Mouse (Mus musculus) MEL (cell line): ENCODE measurements around the gene Snf8. TPM values are rescaled to one million over a fixed set of nuclear protein-coding genes. Genes with fewer than 3 reads are reported as not detected.

Experiments used
- DNase-seq: peaks from one replicate; pipeline ENCODE4 v3.0.0; 2011; ENCODE audit warnings: low read depth, low spot score
- H3K27ac ChIP-seq: 2 replicates; pipeline ENCODE4 v1.5.1; 2012; ENCODE audit warnings: low read depth, mild to moderate bottlenecking, control low read depth, low read length, moderate library complexity; ENCODE audit not compliant: control insufficient read depth
- H3K27me3 ChIP-seq, 2 experiments: fragments of 150-350 bp in 1 of 2; sonication (generic) in 1 of 2; 2 replicates each; pipeline ENCODE4 v1.6.1; 2012; ENCODE audit warnings: low read length in 2 of 2, mild to moderate bottlenecking in 2 of 2, improper control_type of control experiment in 1 of 2, moderate library complexity in 1 of 2; ENCODE audit not compliant: insufficient read depth in 2 of 2, control insufficient read depth in 1 of 2
- H3K36me3 ChIP-seq, 2 experiments: 2 replicates each; pipeline ENCODE4 v1.6.1; 2012 to 2014; ENCODE audit warnings: low read length in 2 of 2, improper control_type of control experiment in 1 of 2, inconsistent platforms in 1 of 2, mild to moderate bottlenecking in 1 of 2; ENCODE audit not compliant: insufficient read depth in 2 of 2, control insufficient read depth in 1 of 2
- H3K4me1 ChIP-seq, 2 experiments: fragments of 150-350 bp in 1 of 2; sonication (generic) in 1 of 2; 2 replicates each; pipeline ENCODE4 v1.6.1; 2012; ENCODE audit warnings: low read length in 2 of 2, improper control_type of control experiment in 1 of 2, mild to moderate bottlenecking in 1 of 2; ENCODE audit not compliant: insufficient read depth in 2 of 2, control insufficient read depth in 1 of 2
- H3K4me3 ChIP-seq, 2 experiments: fragments of 150-350 bp in 1 of 2; sonication (generic) in 1 of 2; 2 replicates each; pipeline ENCODE4 v1.5.1; 2012; ENCODE audit warnings: low read depth in 2 of 2, low read length in 2 of 2, mild to moderate bottlenecking in 2 of 2, moderate library complexity in 2 of 2, control low read depth in 1 of 2, improper control_type of control experiment in 1 of 2; ENCODE audit not compliant: control insufficient read depth in 1 of 2, insufficient read depth in 1 of 2
- H3K79me2 ChIP-seq: 2 replicates; pipeline ENCODE4 v1.6.1; 2012; ENCODE audit warnings: mild to moderate bottlenecking, low read length, moderate library complexity; ENCODE audit not compliant: control insufficient read depth, poor library complexity, insufficient read depth
- H3K9ac ChIP-seq: 2 replicates; pipeline ENCODE4 v1.6.1; 2012; ENCODE audit warnings: low read depth, mild to moderate bottlenecking, control low read depth, low read length, moderate library complexity; ENCODE audit not compliant: control insufficient read depth, poor library complexity, severe bottlenecking
- H3K9me3 ChIP-seq: fragments of 150-350 bp; sonication (generic); replicated peaks from 2 replicates; pipeline ENCODE4 v1.6.1; 2012; ENCODE audit warnings: mild to moderate bottlenecking, low read length, improper control_type of control experiment, moderate library complexity; ENCODE audit not compliant: insufficient read depth
- CHD1 ChIP-seq: IDR thresholded peaks from 2 replicates; pipeline ENCODE4 v1.6.1; 2012; ENCODE audit warnings: low read depth, mild to moderate bottlenecking, inconsistent platforms, low read length, improper control_type of control experiment
- CHD2 ChIP-seq: IDR thresholded peaks from 2 replicates; pipeline ENCODE4 v1.6.1; 2011; ENCODE audit warnings: low read length, improper control_type of control experiment
- CTCF ChIP-seq, 3 experiments: IDR thresholded peaks in 2 of 3; conservative IDR thresholded peaks in 1 of 3; 2 replicates each; pipeline ENCODE4 v1.5.1; 2011 to 2012; ENCODE audit warnings: low read length in 3 of 3, low read depth in 2 of 3, mild to moderate bottlenecking in 2 of 3, improper control_type of control experiment in 1 of 3, inconsistent platforms in 1 of 3, mixed read lengths in 1 of 3, moderate library complexity in 1 of 3; ENCODE audit not compliant: control insufficient read depth in 1 of 3, insufficient read depth in 1 of 3, poor library complexity in 1 of 3, severe bottlenecking in 1 of 3
- E2F4 ChIP-seq: IDR thresholded peaks from 2 replicates; pipeline ENCODE4 v1.6.1; 2011; ENCODE audit warnings: low read depth, low read length, improper control_type of control experiment, borderline replicate concordance
- EP300 ChIP-seq, 2 experiments: IDR thresholded peaks; 2 replicates each; pipeline ENCODE4 v1.6.1; 2011; ENCODE audit warnings: improper control_type of control experiment in 2 of 2, low read length in 2 of 2, low read depth in 1 of 2, mild to moderate bottlenecking in 1 of 2
- ETS1 ChIP-seq: IDR thresholded peaks from 2 replicates; pipeline ENCODE4 v1.6.1; 2012; ENCODE audit warnings: low read depth, mild to moderate bottlenecking, inconsistent platforms, low read length, improper control_type of control experiment, moderate library complexity
- GATA1 ChIP-seq: IDR thresholded peaks from 2 replicates; pipeline ENCODE4 v1.6.1; 2011; ENCODE audit warnings: low read depth, low read length, improper control_type of control experiment
- HCFC1 ChIP-seq: IDR thresholded peaks from 2 replicates; pipeline ENCODE4 v1.6.1; 2012; ENCODE audit warnings: low read depth, mild to moderate bottlenecking, inconsistent platforms, low read length, improper control_type of control experiment, moderate library complexity
- KAT2A ChIP-seq: conservative IDR thresholded peaks from 2 replicates; pipeline ENCODE4 v1.6.1; 2012; ENCODE audit warnings: low read depth, low read length, improper control_type of control experiment, inconsistent platforms
- MAFK ChIP-seq: IDR thresholded peaks from 2 replicates; pipeline ENCODE4 v1.6.1; 2011; ENCODE audit warnings: low read depth, mild to moderate bottlenecking, low read length, improper control_type of control experiment, borderline replicate concordance
- MAZ ChIP-seq: IDR thresholded peaks from 2 replicates; pipeline ENCODE4 v1.6.1; 2012; ENCODE audit warnings: low read depth, mild to moderate bottlenecking, inconsistent platforms, low read length, improper control_type of control experiment
- MEF2A ChIP-seq: IDR thresholded peaks from 2 replicates; pipeline ENCODE4 v1.6.1; 2014; ENCODE audit warnings: low read depth, mild to moderate bottlenecking, inconsistent platforms, low read length, improper control_type of control experiment; ENCODE audit not compliant: poor library complexity, insufficient replicate concordance, severe bottlenecking; ENCODE audit errors: extremely low read depth
- NELFE ChIP-seq: IDR thresholded peaks from 2 replicates; pipeline ENCODE4 v1.6.1; 2011; ENCODE audit warnings: low read depth, low read length, improper control_type of control experiment
- NRF1 ChIP-seq: IDR thresholded peaks from 2 replicates; pipeline ENCODE4 v1.6.1; 2014; ENCODE audit warnings: low read depth, mild to moderate bottlenecking, inconsistent platforms, low read length, improper control_type of control experiment, moderate library complexity; ENCODE audit not compliant: poor library complexity, insufficient read depth, severe bottlenecking
- POLR2AphosphoS2 ChIP-seq: IDR thresholded peaks from 2 replicates; pipeline ENCODE4 v1.6.1; 2011; ENCODE audit warnings: low read length, improper control_type of control experiment
- POLR2AphosphoS5 ChIP-seq: IDR thresholded peaks from 2 replicates; pipeline ENCODE4 v1.6.1; 2012; ENCODE audit warnings: low read depth, borderline replicate concordance, mild to moderate bottlenecking, inconsistent platforms, low read length, moderate library complexity, mixed read lengths
- RAD21 ChIP-seq: IDR thresholded peaks from 2 replicates; pipeline ENCODE4 v1.6.1; 2011; ENCODE audit warnings: mild to moderate bottlenecking, low read depth, low read length, improper control_type of control experiment
- RCOR1 ChIP-seq: IDR thresholded peaks from 2 replicates; pipeline ENCODE4 v1.6.1; 2012; ENCODE audit warnings: low read depth, mild to moderate bottlenecking, inconsistent platforms, low read length, improper control_type of control experiment
- SMC3 ChIP-seq: IDR thresholded peaks from 2 replicates; pipeline ENCODE4 v1.6.1; 2011; ENCODE audit warnings: low read depth, low read length, improper control_type of control experiment
- TAL1 ChIP-seq: IDR thresholded peaks from 2 replicates; pipeline ENCODE4 v1.6.1; 2012; ENCODE audit warnings: mild to moderate bottlenecking, inconsistent platforms, low read length, moderate library complexity, mixed read lengths
- TBP ChIP-seq: IDR thresholded peaks from 2 replicates; pipeline ENCODE4 v1.8.0; 2011; ENCODE audit warnings: low read depth, low read length, improper control_type of control experiment
- UBTF ChIP-seq: IDR thresholded peaks from 2 replicates; pipeline ENCODE4 v1.6.1; 2012; ENCODE audit warnings: low read depth, mild to moderate bottlenecking, inconsistent platforms, low read length, improper control_type of control experiment, moderate library complexity, borderline replicate concordance; ENCODE audit not compliant: insufficient read depth
- USF2 ChIP-seq, 2 experiments: IDR thresholded peaks; 2 replicates each; pipeline ENCODE4 v1.6.1; 2011 to 2012; ENCODE audit warnings: improper control_type of control experiment in 2 of 2, low read length in 2 of 2, borderline replicate concordance in 1 of 2, inconsistent platforms in 1 of 2, low read depth in 1 of 2, mild to moderate bottlenecking in 1 of 2; ENCODE audit not compliant: insufficient read depth in 1 of 2
- ZC3H11A ChIP-seq: IDR thresholded peaks from 2 replicates; pipeline ENCODE4 v1.6.1; 2012; ENCODE audit warnings: low read depth, mild to moderate bottlenecking, inconsistent platforms, low read length, improper control_type of control experiment
- ZMIZ1 ChIP-seq: IDR thresholded peaks from 2 replicates; pipeline ENCODE4 v1.6.1; 2012; ENCODE audit warnings: low read depth, mild to moderate bottlenecking, inconsistent platforms, low read length, improper control_type of control experiment, moderate library complexity
- polyA plus RNA-seq, 2 experiments: library from polyadenylated mRNA; stranded (reverse) in 1 of 2; unstranded in 1 of 2; fragments of >175 nt in 1 of 2; fragments of >200 nt in 1 of 2; gene quantifications; 2 replicates each; pipeline versions ENCODE4 v1.2.1 to v1.2.4; 2012; ENCODE audit warnings: low replicate concordance in 2 of 2, low read depth in 1 of 2; ENCODE audit not compliant: insufficient read length in 2 of 2, insufficient read depth in 1 of 2, missing spikeins in 1 of 2
- total RNA-seq: library from RNA; depleted of rRNA; stranded (reverse); fragments of 300-350 nt; gene quantifications from 2 replicates; pipeline ENCODE4 v1.2.3, GENCODE M21; 2012

Snf8 gene
- total and polyA plus RNA-seq, 3 experiments, result 135 to 183 TPM; not detected in 1

GRCm38 (mm10) chr11:96044803-96045567 is 10.3 kb downstream of the Snf8 start:
- peaks cover 18 to 19% of the 10 kb centered on the region in 2 experiments for H3K36me3 ChIP-seq
- H3K9ac ChIP-seq, result no peak overlapping the region
- H3K9me3 ChIP-seq, result no peaks in the 10 kb centered on the region
- H3K4me3 ChIP-seq, result no peak overlapping the region
- no peak for DNase-seq
- no peaks in the 10 kb centered on the region for H3K79me2 ChIP-seq
- TF ChIP-seq USF2 (IDR thresholded peaks at IDR 0.05; ENCODE audit: borderline replicate concordance in 1 of 2, insufficient read depth in 1 of 2, low read depth in 1 of 2, low read length in 2 of 2) (no peak), POLR2AphosphoS2 (peak; percentile 22), E2F4 (no peak), HCFC1 (no peak), MEF2A (no peak), SMC3 (no peak), ETS1 (no peak), NELFE (no peak), RAD21 (no peak), CHD1 (no peak), RCOR1 (no peak), TAL1 (no peak), TBP (no peak), CHD2 (no peak), ZMIZ1 (0 out of 2 replicates have a peak, but pooled peaks have one; percentile 7), CTCF (IDR thresholded peaks at IDR 0.05 in 2 of 3, conservative IDR thresholded peaks at IDR 0.05 in 1 of 3; ENCODE audit: control insufficient read depth in 1 of 3, insufficient read depth in 1 of 3, low read depth in 2 of 3, low read length in 3 of 3, poor library complexity in 1 of 3, severe bottlenecking in 1 of 3) (no peak), UBTF (no peak), KAT2A (no peak), MAFK (no peak), MAZ (no peak), ZC3H11A (no peak), NRF1 (no peak), GATA1 (no peak), EP300 (IDR thresholded peaks at IDR 0.05; ENCODE audit: low read depth in 1 of 2, low read length in 2 of 2) (no peak), POLR2AphosphoS5 (0 out of 2 replicates have a peak, but pooled peaks have one; percentile 38)
- no peak overlapping the region for H3K27ac ChIP-seq
- no peaks in the 10 kb centered on the region for H3K27me3 ChIP-seq
- peaks cover 5 to 9% of the 10 kb centered on the region in 2 experiments; a peak in 3 of 4 replicates for H3K4me1 ChIP-seq
